Mouse (Mus musculus) layer of hippocampus, adult 2 months (tissue): ENCODE measurements around the gene Atp8a1. TPM values are rescaled to one million over a fixed set of nuclear protein-coding genes. Genes with fewer than 3 reads are reported as not detected.
A peak's percentile ranks its signal among the peaks of the same experiment; 100 is the strongest.

Source experiments
- DNase-seq, 2 experiments: peaks; one replicate each; pipeline ENCODE4 v3.0.0; 2022; ENCODE audit warnings: low spot score in 2 of 2
- H3K27ac ChIP-seq: fragments of 200-600 bp; 2 replicates; pipeline ENCODE4 v1.8.1; 2022
- H3K4me3 ChIP-seq: fragments of 200-600 bp; 2 replicates; pipeline ENCODE4 v1.8.1; 2022; ENCODE audit warnings: mild to moderate bottlenecking
- CTCF ChIP-seq: fragments of 200-600 bp; conservative IDR thresholded peaks from 2 replicates; pipeline ENCODE4 v1.8.1; 2022; ENCODE audit warnings: antibody characterized with exemption, mild to moderate bottlenecking, moderate library complexity
- total RNA-seq, 2 experiments: library from RNA; stranded (reverse); gene quantifications; 2 replicates each; pipeline ENCODE4 v1.2.3; 2021

Atp8a1 gene
- total RNA-seq, 2 experiments from 2014 or later, result 175 to 184 TPM

DNA sequence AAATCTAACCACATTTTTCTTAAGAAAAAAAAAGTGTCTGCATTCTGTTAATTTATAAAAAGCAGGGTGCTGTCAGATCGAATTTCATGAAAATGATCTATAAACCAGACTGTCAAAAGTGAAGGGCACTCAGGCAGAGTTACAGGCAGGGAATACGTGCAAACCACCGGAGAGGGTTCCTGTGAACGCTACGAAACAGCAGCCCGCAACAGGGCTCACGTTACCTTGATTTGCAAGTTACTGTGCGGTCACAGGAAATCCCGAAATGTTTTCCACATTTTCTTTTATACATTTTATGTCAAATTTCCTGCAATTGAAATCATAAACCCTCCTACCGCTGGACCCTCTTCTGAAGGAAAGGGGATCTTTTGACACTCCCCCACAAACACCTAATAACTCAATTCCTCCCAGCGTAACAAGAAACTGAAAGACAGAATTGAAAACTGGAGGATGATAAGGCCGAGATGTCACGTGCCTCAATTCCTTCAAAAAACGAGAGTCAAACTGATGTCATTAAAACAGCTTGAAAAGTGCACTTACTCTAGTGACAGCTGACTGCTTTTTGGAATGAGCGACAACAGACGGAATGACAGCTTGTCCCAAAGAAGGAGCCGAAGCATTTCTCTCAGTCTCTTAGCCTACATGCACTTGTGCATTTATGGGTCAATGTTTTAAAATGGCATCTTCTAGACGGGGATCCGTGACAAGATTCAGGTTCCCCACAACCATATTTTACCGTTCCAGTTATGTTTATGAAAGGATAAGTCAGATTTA is 200.3 kb downstream of the Atp8a1 start:
- no peak for TF ChIP-seq CTCF
- Histone ChIP-seq H3K27ac (peak overlapping the region; percentile 10; the same call in 1 of the 2 replicates), H3K4me3 (no peak overlapping the region)
- peak in 1 of 2 experiments; percentile 32 for DNase-seq

DNA sequence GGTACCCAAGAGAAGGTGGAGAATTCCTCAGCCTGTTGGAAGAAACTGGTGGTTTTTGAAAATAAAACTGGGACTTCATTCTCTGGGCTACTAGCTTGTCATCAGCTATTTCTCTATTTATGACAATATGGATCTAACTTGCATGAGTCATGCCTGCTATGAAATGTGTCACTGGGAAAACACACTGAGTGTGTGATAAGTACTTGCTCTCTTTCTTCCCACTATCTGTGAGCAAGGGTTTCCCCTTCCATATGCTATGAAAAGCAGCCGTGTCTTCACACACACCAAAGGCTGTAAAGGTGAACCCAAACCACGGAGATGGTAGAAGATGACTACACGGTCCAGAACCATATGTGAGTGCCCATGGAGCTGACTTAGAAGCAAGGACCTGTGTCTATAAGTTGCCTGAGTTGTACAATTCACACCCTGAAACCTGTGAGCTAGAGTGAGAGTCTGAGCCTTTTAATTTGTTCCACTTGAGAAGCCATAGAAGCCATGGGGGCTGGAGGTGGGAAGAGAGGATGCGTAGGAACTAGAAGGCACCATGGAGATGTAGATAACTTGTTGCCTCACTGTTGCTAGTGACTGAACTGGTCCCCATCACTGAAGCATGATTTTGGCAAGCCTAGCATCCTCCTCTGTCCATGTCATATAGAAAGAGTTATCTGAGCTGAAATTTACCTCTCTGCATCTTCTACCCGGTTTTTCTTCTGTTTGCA is 203.5 kb downstream of the Atp8a1 start:
- DNase-seq, result no peak
- H3K4me3 ChIP-seq, result no peak overlapping the region
- H3K27ac ChIP-seq, result no peak overlapping the region
- TF ChIP-seq CTCF, result no peak

DNA sequence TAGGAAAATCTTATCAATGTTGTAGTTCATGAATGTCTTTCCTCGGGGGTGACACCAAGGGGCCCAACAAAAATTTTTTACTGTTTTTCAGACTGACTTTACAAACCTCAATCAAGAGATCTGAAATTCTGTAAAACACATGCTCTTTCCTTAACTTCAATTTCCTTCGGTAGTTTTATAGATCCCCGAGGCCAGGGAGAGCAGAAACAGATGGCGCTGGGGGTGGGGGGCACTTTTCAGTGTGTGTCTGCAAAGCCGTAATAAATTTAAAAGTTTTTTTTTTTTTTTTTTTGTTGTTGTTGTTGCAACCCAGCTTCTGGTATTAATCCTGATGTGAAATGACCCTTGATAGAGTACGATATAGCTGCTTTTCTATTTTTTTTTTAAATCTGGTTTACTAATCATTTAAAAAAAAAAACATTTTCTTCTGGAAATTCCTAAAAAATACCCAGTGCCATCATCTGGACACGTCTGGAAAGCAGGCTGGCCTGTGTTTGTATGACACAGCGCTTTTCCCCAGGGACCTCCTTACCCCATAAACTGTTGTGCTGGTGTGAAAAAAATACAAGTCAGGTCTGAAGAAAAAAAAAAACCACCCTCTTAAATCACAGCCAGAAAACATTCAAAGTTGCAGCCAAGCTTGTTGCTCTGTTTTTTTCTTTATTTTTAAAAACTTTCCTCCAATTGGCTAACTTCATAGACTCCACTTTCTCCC is 205.7 kb downstream of the Atp8a1 start:
- TF ChIP-seq CTCF, result no peak
- H3K27ac ChIP-seq, result no peak overlapping the region
- no peak overlapping the region for H3K4me3 ChIP-seq
- no peak for DNase-seq

DNA sequence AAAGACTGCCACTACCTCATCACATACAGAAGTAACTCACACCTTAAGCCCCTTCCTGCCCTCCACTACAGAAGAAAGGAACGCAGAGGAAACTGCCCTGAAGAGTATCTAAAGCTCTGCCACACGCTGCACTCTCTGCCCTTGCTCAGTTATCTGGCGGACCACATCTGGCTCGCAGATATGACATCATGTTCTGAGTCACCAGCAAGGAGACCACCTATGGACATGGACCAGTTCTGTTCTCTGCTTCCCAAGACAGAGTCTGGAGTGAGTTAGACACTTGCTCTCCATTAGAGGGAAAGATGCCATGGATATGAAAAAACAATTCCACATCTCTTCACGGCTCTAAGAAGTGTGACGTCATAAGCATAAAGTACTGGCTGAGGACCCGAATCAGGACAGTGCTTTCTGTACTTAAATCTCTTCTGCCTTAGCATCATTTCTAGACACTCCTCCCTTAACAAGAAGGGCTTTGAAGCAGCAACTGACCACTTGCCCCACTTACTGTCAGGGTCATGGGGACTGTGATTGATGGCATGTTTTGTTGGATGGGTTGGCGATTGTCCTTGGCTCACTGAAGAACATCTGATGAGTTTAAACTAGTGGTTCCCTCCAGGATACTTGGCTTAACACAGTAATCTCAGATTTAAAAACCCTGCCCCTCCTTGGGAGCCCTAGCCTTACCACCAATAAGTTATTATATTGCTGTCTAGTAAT is 206.5 kb downstream of the Atp8a1 start:
- no peak for DNase-seq
- no peak for TF ChIP-seq CTCF
- Histone ChIP-seq H3K4me3 (no peak overlapping the region), H3K27ac (no peak overlapping the region)

DNA sequence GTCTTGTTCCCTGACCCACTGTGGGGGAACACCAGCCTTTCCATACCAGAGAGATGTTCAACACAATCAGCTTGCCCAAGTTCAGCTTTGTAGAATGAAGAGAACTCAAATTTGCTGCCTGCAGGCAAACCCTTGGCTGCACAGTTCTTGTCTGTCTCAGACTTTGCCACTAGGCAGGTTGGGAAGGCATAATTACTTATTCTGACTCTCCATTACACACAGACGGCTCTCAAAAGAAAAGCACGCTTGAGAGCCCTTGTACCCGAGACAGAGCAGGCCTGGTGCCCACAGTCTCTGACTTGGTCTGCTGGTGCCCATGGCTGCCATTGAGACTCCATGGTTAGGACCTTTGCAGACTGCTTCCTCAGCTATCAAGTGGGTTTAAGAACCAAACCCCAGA is 212.9 kb downstream of the Atp8a1 start:
- Histone ChIP-seq H3K4me3 (no peak overlapping the region), H3K27ac (no peak overlapping the region)
- DNase-seq, result no peak
- TF ChIP-seq CTCF, result no peak

DNA sequence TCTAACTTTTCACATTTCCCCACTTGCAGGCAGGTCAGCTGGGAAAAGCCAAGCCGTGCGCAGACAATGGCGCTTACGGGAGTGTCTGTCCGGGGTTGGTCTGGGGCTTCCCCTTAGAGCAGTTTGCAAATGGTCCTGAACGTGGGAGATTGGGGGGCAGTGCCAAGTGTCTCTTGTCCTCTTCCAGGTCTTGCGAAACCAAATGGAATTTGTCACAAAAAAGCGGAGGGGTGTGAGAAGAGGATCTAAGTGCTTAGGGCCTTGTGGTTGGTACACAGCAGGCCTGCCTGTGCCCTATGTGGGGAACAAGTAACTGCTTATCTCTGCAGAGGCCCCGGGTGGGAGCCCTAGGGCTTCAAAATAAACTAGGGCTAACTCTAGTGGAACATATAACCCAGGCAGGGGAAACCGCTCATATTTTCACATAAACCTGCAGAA is 213.4 kb downstream of the Atp8a1 start:
- no peak overlapping the region for H3K27ac ChIP-seq
- no peak for TF ChIP-seq CTCF
- DNase-seq, result no peak
- no peak overlapping the region for H3K4me3 ChIP-seq

DNA sequence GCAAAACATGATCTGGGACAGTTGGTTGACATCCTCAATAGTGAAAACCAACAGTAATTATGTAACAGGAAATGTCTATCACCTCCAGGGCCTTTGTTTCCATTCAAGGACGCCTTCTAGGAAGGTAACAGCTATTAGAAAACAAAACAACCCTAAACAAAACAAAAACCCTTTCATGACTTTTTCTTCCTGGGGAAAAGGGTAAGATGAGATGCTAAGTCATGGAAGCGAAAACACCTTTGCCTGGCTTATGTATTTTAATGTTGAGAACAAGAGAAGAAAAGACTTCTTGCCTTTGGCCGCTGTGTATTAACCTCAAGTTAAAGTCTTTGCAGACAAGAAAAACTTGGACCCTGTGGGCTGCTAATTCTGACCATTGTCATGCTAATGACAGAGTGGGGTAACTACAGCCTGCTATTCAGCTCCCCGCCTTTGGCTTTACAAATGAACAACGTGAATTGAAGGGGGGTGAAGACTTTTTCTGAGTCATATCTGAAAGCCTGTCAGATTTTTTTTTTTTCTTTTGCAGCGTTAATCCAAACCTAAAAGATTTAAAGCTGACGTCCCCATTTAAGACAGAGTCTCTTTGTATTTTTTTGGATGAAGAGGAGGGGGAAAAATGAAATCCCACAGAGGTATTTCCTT is 214.0 kb downstream of the Atp8a1 start:
- H3K27ac ChIP-seq, result no peak overlapping the region
- no peak for TF ChIP-seq CTCF
- no peak overlapping the region for H3K4me3 ChIP-seq
- no peak for DNase-seq

DNA sequence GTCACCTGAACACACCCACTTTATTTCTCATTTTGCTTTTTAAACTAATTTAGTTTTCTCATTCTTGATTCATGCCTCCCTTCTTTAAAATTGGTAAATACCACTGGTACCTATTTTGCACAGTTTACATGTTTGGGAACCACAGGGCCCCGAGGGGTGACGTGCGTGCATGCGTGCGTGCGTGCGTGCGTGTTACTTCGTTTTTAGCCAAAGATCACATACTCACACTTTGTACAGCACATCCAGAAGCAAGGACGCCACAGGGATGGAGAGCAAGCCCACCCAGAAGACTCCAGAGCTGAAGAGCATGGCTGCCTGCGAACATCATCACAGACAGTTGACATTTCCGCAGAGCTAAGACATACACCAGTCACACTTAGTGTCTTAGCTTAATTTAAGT is 216.0 kb downstream of the Atp8a1 start:
- no peak overlapping the region for H3K4me3 ChIP-seq
- H3K27ac ChIP-seq, result no peak overlapping the region
- no peak for TF ChIP-seq CTCF
- no peak for DNase-seq

DNA sequence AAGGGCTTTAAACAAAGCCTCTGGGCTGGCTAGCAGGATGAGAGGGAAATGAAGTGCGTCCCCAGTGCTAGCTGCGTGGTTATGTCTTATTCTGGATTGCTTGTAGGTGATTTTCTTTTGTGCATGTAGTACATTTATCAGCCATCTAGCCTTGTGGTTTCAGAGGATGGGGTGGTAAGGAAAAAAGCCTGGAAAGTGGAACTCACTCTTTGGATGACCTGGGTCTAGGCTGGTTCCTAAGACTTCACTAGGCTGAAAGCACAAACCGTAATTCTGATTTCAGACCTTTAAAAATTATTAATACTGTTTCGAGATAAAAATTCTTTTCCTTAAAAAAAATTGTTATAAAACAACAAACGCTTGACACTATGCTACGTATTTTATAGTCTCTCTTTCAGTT is 217.4 kb downstream of the Atp8a1 start:
- no peak for DNase-seq
- TF ChIP-seq CTCF, result no peak
- no peak overlapping the region for H3K27ac ChIP-seq
- H3K4me3 ChIP-seq, result no peak overlapping the region

DNA sequence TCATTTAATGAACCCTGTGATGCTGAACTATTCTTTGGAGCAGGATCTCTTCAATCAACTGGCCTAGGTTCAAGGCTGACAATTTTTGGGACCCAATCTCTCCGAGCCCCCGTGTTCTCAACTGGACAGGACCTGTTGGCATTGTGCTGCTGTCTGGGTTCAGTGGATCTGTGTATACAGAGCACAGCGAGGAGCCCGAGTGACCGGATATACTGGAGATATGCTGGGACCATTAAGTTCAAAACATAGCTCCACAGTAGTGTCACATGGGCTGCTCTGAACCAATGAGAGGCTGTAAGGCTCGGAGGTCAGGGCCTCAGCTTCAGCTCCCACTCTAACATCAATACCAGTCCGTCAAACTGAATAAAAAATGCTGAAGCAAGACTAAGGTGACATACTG is 217.8 kb downstream of the Atp8a1 start:
- Histone ChIP-seq H3K4me3 (no peak overlapping the region), H3K27ac (no peak overlapping the region)
- no peak for DNase-seq
- no peak for TF ChIP-seq CTCF

DNA sequence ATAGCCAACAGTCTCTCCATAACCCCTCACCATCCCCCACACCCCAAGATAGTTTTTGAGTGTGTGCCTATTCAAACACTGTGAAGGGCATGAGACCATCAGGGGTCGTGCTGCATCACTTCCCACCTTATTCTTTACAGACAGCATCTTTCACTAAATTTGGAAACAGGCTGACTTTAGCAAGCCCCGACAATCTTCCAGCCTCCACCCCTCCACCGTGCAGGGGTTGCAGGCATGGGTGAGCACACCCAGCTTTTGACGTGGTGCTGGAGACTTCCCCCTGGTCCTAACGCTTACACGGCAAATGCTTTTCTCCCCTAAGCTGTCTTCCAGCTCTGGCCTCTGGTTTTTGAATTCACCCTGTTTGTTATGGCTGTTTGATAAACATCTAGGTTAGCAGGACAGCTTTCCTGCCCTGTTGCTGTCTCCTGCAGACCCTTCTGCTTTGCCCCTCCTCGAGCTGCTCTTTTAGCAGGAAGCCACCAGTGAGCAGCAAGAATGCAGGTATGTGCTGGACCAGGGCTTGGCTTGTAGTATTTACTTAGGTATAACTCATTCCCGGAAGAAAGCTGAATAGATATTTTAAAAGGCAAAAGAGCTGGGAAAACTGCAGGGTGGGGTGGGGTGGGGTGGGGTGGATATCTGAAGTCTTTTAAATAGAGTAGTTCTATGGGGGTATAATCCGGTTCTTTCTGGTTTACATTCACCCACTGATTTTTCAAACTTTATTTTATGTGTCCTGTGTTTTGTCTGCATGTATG is 218.9 kb downstream of the Atp8a1 start:
- TF ChIP-seq CTCF, result no peak

DNA sequence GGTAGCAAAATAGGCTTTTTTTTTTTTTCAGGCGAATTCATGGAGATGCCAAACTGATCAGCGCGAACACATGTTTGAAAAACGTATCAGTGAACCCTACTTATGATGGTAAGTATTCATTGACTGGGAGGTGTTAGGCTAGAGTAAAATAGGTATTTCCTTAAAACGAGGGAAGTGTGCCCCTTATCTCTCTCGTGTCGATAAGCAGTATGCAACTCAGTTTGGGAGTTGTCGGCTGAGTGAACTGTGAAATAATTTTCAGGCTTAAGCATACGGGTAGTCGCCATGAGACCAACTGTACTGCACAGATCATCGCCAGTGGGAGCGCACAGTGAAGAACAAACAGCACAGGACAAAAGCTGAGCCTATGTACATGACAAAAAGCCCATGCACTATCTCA is 226.0 kb downstream of the Atp8a1 start:
- Histone ChIP-seq H3K27ac (no peak overlapping the region), H3K4me3 (no peak overlapping the region)
- no peak for DNase-seq
- no peak for TF ChIP-seq CTCF

More for the DNA sequence above, 218.9 kb downstream of the Atp8a1 start:
- Histone ChIP-seq H3K27ac (no peak overlapping the region), H3K4me3 (no peak overlapping the region)
- no peak for DNase-seq
